Mouse (Mus musculus) thymus, postnatal 0 days (tissue): ENCODE measurements around the gene Mgat4a. TPM values are rescaled to one million over a fixed set of nuclear protein-coding genes. Genes with fewer than 3 reads are reported as not detected.
"Not testable (repeated sequence)": the region's sequence is repeated elsewhere in the genome, so short reads cannot be mapped to it uniquely, and the experiment has no call there.

Experiments used
- DNase-seq: peaks from one replicate; pipeline ENCODE4 v3.0.0-alpha.2; 2015; ENCODE audit warnings: low spot score
- polyA plus RNA-seq: library from polyadenylated mRNA; unstranded; fragments of >200 nt; fragmentation: Nextera tagmentation; extraction: Ambion mirVana; gene quantifications from 2 replicates; pipeline ENCODE4 v1.2.1, GENCODE M21; 2015

Mgat4a gene
- polyA plus RNA-seq, 1 experiment from 2014 or later: 14.7 TPM

DNA sequence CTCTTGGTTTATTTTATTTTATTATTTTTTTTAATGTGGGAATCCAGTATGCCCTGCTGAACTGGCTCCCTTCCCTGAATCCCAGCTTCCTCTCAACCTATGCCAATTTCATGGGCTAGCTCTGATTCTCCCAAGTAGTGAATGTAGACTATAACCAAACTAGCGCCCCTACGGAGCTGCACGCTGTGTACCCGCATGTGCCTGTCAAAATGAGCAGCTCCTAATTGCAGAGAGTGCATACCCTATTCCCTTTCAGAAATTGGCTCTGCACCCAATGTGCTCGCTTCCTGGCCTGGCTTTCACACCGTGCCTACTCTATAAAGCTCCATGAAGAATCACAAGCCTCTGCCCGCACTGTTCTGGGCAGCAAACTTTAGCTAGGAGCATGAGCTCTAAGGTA lies 7.6 kb downstream of the Mgat4a start:
- DNase-seq: no peak

DNA sequence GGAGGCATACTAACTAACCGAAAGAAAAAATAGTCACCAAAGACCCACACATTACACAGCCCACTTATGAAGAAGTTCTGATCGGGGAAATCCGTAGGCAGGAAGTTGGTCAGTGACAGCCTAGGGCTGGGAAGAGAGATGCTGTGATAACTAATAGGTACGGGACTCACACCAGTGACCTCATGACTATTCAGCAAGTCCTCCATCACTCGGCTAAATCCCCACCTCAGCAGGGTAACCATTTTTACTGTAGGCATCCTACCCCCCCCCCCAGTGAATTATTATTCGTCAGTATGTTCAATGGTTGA lies 8.3 kb downstream of the Mgat4a start:
- DNase-seq: no peak

DNA sequence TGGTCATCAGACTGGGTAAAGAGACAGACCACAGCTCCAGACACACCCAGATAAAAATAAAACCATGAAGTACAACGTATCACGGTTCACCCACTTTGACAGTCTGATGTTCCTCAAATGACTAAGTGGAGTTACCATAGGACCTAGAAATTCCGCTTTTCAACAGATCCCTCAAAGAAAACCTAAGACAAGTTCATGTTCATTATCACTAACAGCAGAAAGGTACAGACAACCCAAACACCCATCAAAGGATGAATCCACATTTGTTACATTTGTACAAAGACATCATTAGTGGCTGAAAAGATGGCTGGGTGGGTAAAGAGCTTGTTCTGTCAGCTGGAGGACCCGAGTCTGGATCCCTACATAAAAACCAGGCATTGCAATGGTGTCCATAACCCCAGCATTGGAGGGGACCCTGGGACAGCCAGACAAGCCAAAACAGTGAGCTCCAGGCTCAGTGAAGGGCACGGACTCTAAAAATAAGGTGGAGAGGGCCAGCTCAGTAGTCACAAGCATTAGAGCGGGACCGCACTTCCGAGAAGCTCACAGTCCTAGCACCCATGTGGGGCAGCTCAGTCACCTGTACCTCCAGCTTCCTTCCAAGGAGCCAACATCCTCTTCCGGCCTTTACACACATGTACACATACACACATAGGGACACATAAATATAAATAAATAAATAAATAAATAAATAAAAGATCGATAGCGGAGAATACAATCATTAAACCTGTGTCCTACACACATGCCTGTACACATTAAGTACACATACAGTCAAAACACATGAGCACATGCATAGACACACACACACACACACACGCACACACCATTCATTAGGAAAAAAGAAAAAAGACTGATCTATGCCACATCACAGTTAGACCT lies 8.9 kb downstream of the Mgat4a start:
- no peak for DNase-seq

DNA sequence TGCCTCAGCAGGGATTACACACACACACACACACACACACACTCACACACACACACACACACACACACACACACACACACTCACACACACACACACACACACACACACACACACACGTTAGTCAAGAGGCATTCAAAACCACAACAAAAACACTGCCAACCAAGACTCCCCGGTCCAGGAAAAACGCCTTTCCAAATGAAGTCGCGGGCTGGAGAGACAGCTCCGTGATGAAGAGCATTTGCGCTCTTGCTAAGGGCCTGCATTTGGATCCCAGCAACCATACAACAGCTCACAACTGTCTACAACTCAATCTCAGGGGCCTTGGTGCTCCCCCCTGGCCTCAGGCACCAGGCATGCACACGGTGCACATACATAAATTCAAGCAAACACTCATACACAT lies 10.8 kb downstream of the Mgat4a start:
- no peak for DNase-seq

DNA sequence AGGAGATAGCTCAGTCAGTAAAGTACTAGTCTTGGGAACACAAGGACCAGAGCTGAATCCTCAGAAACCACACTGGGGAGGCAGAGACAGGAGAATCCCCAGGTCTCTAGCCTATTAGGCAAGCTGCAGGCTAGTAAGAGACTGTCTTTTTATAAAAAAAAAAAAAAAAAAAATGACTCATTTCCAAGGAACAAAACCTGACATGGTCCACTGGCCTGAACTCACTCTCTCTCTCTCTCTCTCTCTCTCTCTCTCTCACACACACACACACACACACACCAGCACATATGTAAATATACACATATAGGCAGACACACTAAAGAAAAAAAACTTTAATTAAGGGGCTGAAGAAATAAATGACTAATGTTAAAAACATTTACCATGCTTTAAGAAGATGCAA lies 14.6 kb downstream of the Mgat4a start:
- DNase-seq: no peak

DNA sequence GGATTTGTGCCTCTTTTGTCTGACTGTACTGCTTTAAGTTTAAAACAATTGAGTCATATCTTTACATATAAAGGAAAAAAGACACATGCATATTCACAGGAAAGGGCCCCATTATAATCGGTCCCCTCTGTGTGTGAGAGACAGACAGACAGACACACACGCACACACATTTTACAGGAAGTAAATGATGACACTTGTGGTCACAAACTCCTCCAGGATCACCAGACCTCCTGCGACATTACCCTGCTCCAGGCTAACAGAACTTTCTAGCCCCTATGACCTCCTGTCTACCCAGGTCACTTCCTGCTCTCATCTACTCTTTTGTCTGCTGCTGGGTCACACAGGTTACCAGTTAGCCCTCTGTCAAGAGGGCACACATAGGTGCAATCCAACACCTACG lies 16.1 kb downstream of the Mgat4a start:
- DNase-seq: no peak

DNA sequence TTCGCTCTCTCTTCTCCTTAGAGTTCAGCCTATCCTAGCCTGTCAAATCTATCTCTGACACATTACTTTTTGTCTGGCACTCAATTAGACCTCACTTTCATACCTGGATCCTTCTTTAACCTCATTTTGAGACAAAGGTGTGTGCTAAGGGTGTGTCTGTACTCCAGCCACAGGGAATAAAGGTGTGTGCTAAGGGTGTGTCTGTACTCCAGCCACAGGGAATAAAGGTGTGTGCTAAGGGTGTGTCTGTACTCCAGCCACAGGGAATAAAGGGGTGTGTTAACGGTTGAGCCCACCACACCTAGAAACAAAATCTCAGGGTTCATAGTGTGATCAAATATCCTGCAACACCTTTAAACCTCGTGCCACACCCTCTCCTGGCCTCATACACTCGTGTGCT lies 16.7 kb downstream of the Mgat4a start:
- not testable (repeated sequence) for DNase-seq

DNA sequence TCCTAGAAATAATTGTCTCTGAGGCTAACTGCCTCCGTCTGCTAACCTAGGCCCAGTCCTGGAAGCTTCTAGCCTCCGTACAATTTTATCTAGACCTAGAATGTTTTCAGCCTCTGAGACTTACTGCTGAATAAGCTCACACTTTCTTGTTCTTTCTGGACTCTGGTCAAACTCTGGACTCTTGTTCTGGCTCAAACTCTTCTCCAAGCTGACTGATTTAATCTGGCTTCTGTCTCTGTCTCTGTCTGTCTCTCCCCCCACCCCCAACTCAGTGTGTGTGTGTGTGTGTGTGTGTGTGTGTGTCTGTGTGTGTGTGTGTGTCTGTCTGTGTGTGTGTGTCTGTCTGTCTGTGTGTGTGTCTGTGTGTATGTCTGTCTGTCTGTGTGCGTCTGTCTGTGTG lies 17.3 kb downstream of the Mgat4a start:
- DNase-seq: not testable (repeated sequence)

DNA sequence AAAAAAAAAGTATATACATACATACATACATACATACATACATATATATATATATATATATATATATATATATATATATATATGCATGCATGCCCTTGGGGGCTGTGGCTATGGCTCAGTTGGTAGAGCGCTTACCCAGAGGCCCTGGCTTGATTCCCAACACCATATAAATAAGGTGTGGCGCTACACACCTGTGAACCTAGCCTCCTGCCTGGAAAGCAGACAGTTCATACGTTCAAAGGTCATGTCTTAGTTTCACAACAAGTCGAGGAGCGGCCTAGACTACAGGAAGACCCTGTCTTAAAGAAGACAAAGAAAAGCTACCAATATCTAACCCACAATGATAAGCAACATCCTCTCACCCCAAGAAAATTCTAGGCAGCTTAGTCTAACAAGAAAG lies 18.7 kb downstream of the Mgat4a start:
- DNase-seq: no peak

DNA sequence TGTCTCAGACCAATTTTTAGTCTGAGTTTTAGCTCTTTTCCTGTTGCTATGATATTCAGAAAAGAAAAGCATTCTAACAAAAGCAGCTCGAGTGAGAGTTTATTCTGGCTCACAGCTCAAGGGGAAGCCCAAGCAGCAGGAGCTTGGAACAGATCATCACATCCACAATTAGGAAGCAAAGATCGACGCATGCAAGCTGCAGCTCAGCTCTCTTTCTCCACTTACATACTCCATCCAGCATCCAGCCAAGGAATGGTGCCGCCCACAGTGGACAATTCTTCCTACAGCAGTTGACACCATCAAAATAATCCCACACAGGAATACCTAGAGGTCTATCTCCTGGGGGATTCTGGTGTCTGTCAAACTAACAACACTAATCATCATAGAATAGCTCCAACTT lies 22.0 kb downstream of the Mgat4a start:
- DNase-seq: no peak

DNA sequence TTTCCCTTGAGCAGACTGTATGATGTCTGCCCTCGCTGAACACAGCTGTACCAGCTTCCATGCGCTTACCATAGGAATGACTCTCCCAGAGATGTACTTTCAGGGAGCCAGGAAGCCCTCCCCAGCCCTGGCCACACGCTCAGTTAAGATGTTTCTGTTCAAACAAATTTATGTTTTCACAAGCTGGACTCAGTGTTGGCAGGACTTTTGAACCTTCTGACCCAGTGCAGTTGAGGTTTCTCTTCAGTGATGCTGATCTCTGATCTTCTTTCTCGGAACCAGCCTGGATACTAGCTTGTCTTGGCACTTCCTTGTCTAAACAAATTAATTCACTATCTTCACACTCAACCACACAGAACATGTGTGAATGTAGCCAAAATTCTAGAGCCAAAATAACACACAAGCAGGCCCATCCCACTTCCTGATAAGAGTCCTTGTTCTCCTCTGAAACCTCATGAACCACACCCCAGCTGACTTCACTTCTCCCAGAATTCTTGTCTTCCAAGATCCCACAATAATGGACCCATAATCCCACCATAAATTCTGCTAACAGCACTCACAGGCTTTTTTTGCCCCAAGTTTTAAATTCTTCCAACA lies 22.6 kb downstream of the Mgat4a start:
- no peak for DNase-seq

DNA sequence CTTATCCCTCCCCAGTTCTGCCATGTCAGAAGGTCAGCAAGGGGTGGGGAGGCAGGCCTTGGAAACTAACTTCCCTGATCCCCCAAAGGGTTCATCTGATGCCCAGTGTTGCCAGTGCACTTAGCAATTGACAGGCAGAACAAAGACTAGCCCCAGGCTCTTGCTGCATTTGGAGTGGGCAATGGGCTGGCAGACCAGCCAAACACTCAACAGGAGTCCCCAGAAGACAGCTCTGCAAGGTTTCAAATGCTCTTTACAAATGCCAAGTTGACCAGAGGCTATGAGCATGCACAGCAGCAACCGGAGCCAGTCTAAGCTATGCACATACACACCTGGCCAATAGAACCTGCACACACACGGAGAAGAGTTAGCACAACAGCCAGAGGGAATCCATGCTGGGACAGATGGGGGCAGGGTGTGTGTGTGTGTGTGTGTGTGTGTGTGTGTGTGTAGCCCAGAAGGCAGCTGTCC lies 27.8 kb downstream of the Mgat4a start:
- DNase-seq: no peak

DNA sequence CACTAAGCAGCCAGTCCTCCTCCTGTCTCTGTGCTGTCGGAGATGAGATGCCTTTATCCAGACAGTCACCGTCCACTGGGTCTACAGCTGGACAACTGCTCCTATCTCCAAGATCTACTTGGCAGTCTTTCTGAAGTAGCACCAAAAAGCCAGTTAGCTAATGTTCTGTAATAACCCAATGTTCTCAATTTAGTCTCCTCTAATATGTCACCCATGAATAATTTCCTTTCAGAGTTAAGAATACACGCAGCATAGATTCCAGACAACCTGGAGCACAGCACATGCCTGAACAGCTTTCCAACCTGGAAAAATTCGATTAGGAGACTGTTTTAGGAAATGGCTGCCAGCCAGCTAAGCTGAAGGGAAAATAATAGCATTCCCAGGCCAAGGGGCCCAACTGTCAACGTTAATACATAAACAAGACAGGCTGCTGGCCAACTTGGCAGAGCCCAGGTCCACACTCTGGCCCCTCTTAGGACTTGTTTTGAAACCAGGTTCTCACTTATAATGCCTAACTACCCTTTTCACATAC lies 28.6 kb downstream of the Mgat4a start:
- no peak for DNase-seq

DNA sequence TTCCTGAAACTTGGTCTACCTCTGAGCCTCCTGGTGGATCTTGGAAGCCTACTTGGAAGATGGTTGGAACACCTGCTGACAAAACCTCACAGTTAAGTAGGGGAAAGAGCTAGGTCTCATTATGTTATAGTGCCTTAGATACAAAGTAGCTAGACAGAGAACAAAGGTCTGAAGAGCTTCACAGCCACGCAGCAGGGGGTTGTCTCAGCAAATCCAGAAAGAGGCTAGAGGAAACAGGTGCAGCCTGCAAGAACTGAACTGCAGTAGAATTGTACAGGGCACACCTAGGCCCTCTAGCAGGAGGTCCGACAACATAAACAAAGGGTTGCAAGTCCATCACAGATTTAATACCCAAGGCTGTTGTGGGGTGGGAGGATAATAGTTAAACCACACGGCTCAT lies 30.6 kb downstream of the Mgat4a start:
- peak; percentile 75 for DNase-seq

DNA sequence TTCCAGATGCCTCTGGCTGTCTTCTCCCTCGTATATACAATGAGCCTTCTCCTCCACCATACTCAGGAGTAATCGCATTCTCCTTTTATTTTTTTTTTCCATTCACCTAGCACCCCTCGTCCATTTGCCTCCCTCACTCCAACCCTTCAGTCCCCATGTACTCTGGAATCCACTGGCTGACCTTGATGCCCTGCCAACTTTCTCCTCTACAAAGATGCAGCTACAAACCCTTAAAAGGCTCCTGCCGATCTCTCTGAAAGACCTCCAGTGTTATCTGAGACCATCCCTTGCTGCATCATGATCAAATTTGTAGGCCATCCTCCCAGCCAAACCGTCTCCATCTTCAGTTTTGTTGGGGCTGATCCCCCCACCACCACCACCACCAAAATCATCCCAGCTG lies 31.4 kb downstream of the Mgat4a start:
- DNase-seq: no peak

DNA sequence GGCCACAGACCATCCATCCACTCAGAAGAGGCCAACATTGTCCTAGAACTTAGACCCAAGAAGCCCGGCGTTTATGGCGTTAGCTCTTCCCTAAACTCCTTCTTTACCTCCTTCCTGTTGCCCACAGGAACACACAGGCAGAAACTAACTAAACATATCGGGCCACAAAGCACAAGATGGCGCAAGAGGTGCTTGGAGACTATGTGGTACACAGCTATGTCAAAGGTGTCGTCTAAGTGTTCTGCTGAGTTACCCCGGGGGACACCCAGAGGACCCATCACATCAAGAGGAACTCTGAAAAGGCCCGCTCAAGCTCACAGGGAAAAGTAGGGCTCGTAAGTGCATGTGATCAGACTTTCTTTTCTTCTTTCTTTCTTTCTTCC lies 35.5 kb downstream of the Mgat4a start:
- no peak for DNase-seq

DNA sequence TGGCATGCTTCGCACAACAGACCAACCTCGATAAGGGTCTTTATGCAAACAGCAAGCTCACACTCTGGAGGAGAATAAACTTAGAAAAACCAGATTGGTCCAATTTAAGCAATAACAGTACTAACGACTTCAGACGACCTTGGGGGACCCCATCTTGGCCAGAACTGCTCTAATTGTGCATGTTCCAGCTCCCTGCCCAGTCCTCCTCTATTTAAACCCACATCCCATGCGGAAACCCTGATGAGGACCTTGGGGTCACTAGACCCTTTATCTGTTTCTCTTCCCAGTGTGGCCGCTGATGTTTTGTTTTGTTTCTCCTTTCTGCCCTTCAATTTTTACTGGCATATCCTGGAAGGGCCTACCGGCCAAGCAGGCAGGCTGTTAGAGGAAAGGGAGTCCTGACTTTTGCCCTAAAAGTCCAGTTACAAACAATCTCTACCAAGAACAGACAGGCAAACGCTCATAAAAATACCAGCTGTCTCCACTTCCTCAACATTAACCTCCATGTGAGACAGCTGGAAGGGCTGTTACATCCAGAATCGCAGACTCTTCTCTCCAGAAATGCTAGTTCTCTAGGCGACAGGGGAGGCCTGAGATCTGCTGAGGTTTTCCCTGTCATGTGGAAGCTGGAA lies 36.0 kb downstream of the Mgat4a start:
- DNase-seq: no peak

DNA sequence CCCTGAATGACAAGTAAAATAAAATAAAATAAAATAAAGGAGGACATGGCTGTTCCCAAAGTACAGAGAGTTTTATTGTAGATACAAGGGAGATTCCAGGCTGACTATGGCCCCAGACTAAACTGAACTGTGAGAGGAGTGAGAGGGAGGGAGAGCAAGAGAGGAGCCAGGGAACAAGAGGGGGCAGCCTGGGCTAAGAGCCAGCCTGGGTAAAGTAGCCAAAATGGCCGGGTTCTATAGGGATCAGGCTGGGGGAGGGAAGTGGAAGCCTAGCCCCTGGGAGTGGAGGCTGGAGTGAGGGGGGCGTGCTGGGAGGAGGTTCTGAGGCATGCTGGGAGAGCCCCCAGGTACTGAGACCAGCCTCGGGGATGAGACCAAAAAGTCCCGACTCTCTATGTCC lies 37.2 kb downstream of the Mgat4a start:
- DNase-seq: no peak

DNA sequence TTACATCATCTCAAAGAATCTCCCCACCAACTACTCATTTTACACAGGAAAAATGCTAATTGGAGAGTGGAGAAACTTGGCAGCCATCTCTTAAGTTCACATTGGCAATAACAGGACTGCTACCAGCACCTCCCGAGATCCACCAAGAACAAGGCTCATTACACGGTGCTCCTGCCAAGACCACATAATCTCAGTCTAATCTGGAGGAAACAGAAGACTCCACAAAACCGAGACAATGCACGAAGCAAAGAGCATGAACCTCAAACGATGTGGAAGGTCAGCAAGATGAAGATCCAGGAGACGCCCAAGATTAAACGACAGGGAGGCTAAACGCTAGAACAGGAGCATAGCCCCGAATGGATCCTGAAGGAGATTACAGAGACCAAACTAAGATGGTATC lies 38.5 kb downstream of the Mgat4a start:
- no peak for DNase-seq

DNA sequence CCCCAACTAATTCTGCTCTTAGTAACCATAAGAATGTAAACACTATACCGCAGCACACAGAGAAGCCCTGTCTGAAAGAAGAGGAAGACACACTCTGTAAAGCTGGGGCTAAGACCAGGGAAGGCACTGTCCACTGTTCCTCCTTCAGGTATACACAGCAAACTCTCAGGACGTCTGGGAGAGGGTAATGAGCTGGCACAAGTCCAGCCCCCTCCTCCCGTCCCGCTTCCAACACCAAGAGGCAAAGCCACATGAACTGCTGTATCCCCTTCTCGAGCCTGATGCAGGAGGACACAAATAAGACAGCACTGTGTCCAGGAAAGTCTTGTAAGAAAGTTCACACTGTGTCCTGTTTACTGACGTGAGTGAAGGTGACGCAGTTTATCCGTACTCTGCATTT lies 40.1 kb downstream of the Mgat4a start:
- no peak for DNase-seq

DNA sequence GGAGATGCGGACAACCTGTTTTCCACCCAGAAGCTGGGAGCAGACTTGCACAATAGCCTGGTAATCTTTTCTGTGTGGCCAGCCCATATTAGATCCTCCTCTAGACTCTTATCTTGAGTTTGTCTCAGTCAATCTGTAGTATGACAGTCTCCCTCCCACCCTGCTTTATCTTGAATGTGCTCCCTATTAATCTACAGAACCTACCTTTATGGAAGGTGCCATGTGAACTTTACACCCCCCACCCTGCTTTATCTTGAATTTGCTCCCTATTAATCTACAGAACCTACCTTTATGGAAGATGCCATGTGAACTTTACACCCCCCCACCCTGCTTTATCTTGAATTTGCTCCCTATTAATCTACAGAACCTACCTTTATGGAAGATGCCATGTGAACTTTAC lies 41.4 kb downstream of the Mgat4a start:
- DNase-seq: not testable (repeated sequence)

DNA sequence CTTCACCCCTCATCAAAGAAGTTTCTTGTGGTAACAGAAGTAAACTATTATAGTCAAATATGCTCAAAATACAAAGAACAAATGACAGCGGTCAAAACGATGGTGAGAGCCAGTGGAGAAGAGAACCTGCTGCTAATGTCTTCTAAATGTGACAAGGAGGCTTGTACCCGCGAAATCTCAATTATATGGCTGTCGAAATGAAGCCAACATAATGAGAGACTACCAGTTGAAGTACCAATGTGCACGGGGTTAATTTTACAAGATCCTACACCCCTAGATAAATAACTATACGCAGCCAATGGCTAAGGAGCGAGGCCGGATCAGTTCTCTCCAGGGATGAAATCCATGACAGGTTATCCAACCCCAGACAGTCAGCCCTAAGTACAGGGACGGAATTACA lies 41.9 kb downstream of the Mgat4a start:
- no peak for DNase-seq
